Mouse (Mus musculus) heart, embryonic 15.5 days (tissue): ENCODE measurements around the gene AC109138.7. TPM values are rescaled to one million over a fixed set of nuclear protein-coding genes. Genes with fewer than 3 reads are reported as not detected.

Experiments used
- ATAC-seq: fragments of 200-750 bp; cut with Nextera tagmentation; replicated peaks from 2 replicates; pipeline ENCODE4 v1.8.0; 2017; ENCODE audit warnings: low read depth, moderate TSS enrichment; ENCODE audit not compliant: insufficient number of reproducible peaks, insufficient read depth, low FRiP score
- H3K27ac ChIP-seq: fragments of 300-500 bp; sonication (generic); 2 replicates; pipeline ENCODE4 v1.5.1; 2015; ENCODE audit warnings: mild to moderate bottlenecking, inconsistent platforms
- H3K27me3 ChIP-seq: fragments of 300-500 bp; sonication (generic); 2 replicates; pipeline ENCODE4 v1.6.1; 2015; ENCODE audit warnings: inconsistent platforms
- H3K36me3 ChIP-seq: fragments of 300-500 bp; sonication (generic); 2 replicates; pipeline ENCODE4 v1.6.1; 2015; ENCODE audit warnings: mild to moderate bottlenecking, inconsistent platforms
- H3K4me1 ChIP-seq: fragments of 300-500 bp; sonication (generic); replicated peaks from 2 replicates; pipeline ENCODE4 v1.6.1; 2015; ENCODE audit warnings: inconsistent platforms
- H3K4me2 ChIP-seq: fragments of 300-500 bp; sonication (generic); 2 replicates; pipeline ENCODE4 v1.6.1; 2015; ENCODE audit warnings: inconsistent platforms, mild to moderate bottlenecking, moderate library complexity
- H3K4me3 ChIP-seq: fragments of 300-500 bp; sonication (generic); 2 replicates; pipeline ENCODE4 v1.5.1; 2015; ENCODE audit warnings: mild to moderate bottlenecking, inconsistent platforms
- H3K9ac ChIP-seq: fragments of 300-500 bp; sonication (generic); 2 replicates; pipeline ENCODE4 v1.6.1; 2015; ENCODE audit warnings: mild to moderate bottlenecking, inconsistent platforms
- H3K9me3 ChIP-seq: fragments of 300-500 bp; sonication (generic); replicated peaks from 2 replicates; pipeline ENCODE4 v1.6.1; 2016; ENCODE audit warnings: inconsistent platforms
- WGBS: fragments of 180-500 bp; shearing (Covaris S2); methylation state at CpG from one replicate; pipeline ENCODE4 v1.1.7; 2015; ENCODE audit warnings: mixed read lengths; 5-methylcytosine and 5-hydroxymethylcytosine counted together
- microRNA-seq: library from miRNA; unstranded; fragments of <30 nt; microRNA quantifications from one replicate; pipeline ENCODE4, GENCODE M21; 2016
- polyA plus RNA-seq: library from polyadenylated mRNA; unstranded; fragments of >200 nt; fragmentation: Nextera tagmentation; extraction: Ambion mirVana; gene quantifications from 2 replicates; pipeline ENCODE4 v1.2.1, GENCODE M21; 2015

Gene AC109138.7
- polyA plus RNA-seq, 1 experiment from 2014 or later = not detected

- Histone ChIP-seq H3K9me3 (no peaks in the 10 kb centered on the region), H3K4me3 (no peak overlapping the region), H3K4me2 (no peak overlapping the region), H3K27me3 (0 out of 2 replicates have a peak, but pooled peaks cover 5% of the 10 kb centered on the region), H3K36me3 (peaks cover 5% of the 10 kb centered on the region; the same call in 1 of the 2 replicates), H3K9ac (no peak overlapping the region), H3K27ac (no peak overlapping the region), H3K4me1 (peaks cover 10% of the 10 kb centered on the region)
- 93% methylated on average over 9 of the region's 9 CpGs for WGBS
- no peak for ATAC-seq
Measured at GRCm38 (mm10) chr19:4280425-4280824, 66.3 kb downstream of the AC109138.7 start.

Small RNAs within 50 kb of the gene (microRNA-seq; reads per million reads assigned to microRNA genes)
- gene Gm26115 = not detected
- not detected for gene Mir6985

Other genes starting within 250 kb of the AC109138.7 start
- 0.16 and 1.2 TPM in 2 replicates for gene Aldh3b2, start 242.0 kb upstream of the AC109138.7 start, polyA plus RNA-seq
- 11.3 and 12.9 TPM in 2 replicates for gene Acy3, start 227.8 kb upstream of the AC109138.7 start, polyA plus RNA-seq
- not detected in 2 replicates for gene Tbx10, start 221.6 kb upstream of the AC109138.7 start, polyA plus RNA-seq
- gene Nudt8, start 213.8 kb upstream of the AC109138.7 start, polyA plus RNA-seq = 53.0 and 55.9 TPM in 2 replicates
- gene Gm49405, start 213.7 kb upstream of the AC109138.7 start, polyA plus RNA-seq = 4.5 and 5.4 TPM in 2 replicates
- gene Doc2g, start 211.0 kb upstream of the AC109138.7 start, polyA plus RNA-seq = 72.2 and 80.1 TPM in 2 replicates
- gene Ndufv1, start 201.6 kb upstream of the AC109138.7 start, polyA plus RNA-seq = 513 and 534 TPM in 2 replicates
- gene Gstp1, start 176.4 kb upstream of the AC109138.7 start, polyA plus RNA-seq = 387 and 406 TPM in 2 replicates
- gene Gstp2, start 168.3 kb upstream of the AC109138.7 start, polyA plus RNA-seq = 9.2 and 11.1 TPM in 2 replicates
- 0.30 and 0.93 TPM in 2 replicates for gene Gstp3, start 154.8 kb upstream of the AC109138.7 start, polyA plus RNA-seq
- not detected in 2 replicates for gene Cabp2, start 132.8 kb upstream of the AC109138.7 start, polyA plus RNA-seq
- gene Cdk2ap2, start 117.2 kb upstream of the AC109138.7 start, polyA plus RNA-seq = 63.6 and 81.7 TPM in 2 replicates
- gene Pitpnm1, start 114.4 kb upstream of the AC109138.7 start, polyA plus RNA-seq = 17.2 and 26.5 TPM in 2 replicates
- gene Aip, start 88.5 kb upstream of the AC109138.7 start, polyA plus RNA-seq = 78.1 and 92.5 TPM in 2 replicates
- gene Gpr152, start 74.6 kb upstream of the AC109138.7 start, polyA plus RNA-seq = 0.04 TPM in 1 of 2 replicates, not detected in the other
- gene Cabp4, start 70.3 kb upstream of the AC109138.7 start, polyA plus RNA-seq = not detected in 2 replicates
- gene Coro1b, start 65.7 kb upstream of the AC109138.7 start, polyA plus RNA-seq = 114 and 137 TPM in 2 replicates
- gene Ptprcap, start 60.8 kb upstream of the AC109138.7 start, polyA plus RNA-seq = 3.6 and 33.8 TPM in 2 replicates
- 42.2 and 46.1 TPM in 2 replicates for gene Rps6kb2, start 51.0 kb upstream of the AC109138.7 start, polyA plus RNA-seq
- gene Carns1, start 38.9 kb upstream of the AC109138.7 start, polyA plus RNA-seq = 12.3 TPM in 2 replicates
- 3.0 and 14.9 TPM in 2 replicates for gene Tbc1d10c, start 23.1 kb upstream of the AC109138.7 start, polyA plus RNA-seq
- gene Ppp1ca, start 22.3 kb upstream of the AC109138.7 start, polyA plus RNA-seq = 666 and 734 TPM in 2 replicates
- gene Rad9a, start 12.7 kb upstream of the AC109138.7 start, polyA plus RNA-seq = 17.3 and 24.1 TPM in 2 replicates
- gene Clcf1, start 119 bp upstream of the AC109138.7 start, polyA plus RNA-seq = 0.96 and 1.9 TPM in 2 replicates
- 17.1 and 24.1 TPM in 2 replicates for gene Pold4, start 17.5 kb downstream of the AC109138.7 start, polyA plus RNA-seq
- gene Ssh3, start 54.8 kb downstream of the AC109138.7 start, polyA plus RNA-seq = 6.0 and 10.7 TPM in 2 replicates
- 1.1 and 2.7 TPM in 2 replicates for gene Ankrd13d, start 68.8 kb downstream of the AC109138.7 start, polyA plus RNA-seq
- gene Grk2, start 91.9 kb downstream of the AC109138.7 start, polyA plus RNA-seq = 9.8 and 18.2 TPM in 2 replicates
- 29.5 and 37.2 TPM in 2 replicates for gene Kdm2a, start 183.9 kb downstream of the AC109138.7 start, polyA plus RNA-seq
- gene Rhod, start 225.1 kb downstream of the AC109138.7 start, polyA plus RNA-seq = 22.6 and 28.1 TPM in 2 replicates